Mouse (Mus musculus) cortical plate, adult 2 months (tissue): ENCODE results near the gene Tanc1.

ENCODE experiments used
- CTCF ChIP-seq: fragments of 200-500 bp; IDR thresholded peaks from 2 replicates; pipeline ENCODE4 v1.5.1; 2011; ENCODE audit warnings: mild to moderate bottlenecking, control low read depth, low read length; ENCODE audit not compliant: insufficient read depth; ENCODE audit errors: extremely low read depth
- POLR2A ChIP-seq: fragments of 200-500 bp; IDR thresholded peaks from 2 replicates; pipeline ENCODE4 v1.6.1; 2011; ENCODE audit warnings: mild to moderate bottlenecking, low read length, control low read depth; ENCODE audit not compliant: insufficient read depth; ENCODE audit errors: extremely low read depth

DNA sequence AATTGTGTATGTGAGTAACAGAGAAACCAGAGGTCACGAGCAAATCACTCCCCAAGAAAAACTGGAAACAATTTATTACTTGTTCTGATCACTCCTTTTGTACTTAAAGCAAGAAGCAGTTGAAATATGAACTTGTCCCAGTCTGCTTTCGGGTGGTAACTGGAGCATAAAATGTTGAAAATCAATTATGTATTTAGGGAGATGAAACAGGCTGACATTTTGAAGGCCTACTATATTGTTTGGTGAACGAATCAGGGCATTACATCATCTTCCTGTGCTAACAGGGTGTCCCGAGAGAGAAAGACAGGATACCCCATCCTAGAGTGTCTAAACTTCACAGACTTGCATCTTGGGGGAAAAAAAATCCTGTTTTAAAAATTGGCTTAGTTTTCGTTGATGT lies 44.8 kb downstream of the Tanc1 start:
- TF ChIP-seq CTCF, result no peak
- no peak for TF ChIP-seq POLR2A
